Mouse (Mus musculus) kidney, adult 9 months (tissue): ENCODE data around the gene Rbfox1.

ENCODE experiments used
- DNase-seq: peaks from one replicate; pipeline ENCODE4 v3.0.0; 2022

The Rbfox1 gene

DNA sequence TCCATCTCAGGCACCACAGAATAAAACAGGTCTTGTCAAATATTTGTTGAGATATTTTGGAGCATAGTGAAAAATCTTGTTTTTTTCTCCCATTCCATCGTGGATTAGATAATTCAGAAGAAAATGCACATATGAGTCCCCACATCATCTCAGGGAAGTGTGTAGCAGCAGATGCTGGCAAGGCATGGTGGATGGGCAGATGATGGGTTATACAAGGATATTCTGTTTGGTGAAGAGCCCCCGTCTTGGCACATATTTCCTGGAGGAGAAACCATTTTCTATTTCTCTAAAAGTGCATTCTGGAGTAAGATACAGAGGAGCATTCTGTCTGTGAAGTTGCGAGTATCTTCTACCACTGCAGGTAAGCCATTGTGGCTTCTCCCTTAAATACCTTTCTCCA lies 495.8 kb downstream of the Rbfox1 start:
- no peak for DNase-seq

- no peak for DNase-seq
Observed at GRCm38 (mm10) chr16:6381572-6381971, 496.4 kb downstream of the Rbfox1 start.

- no peak for DNase-seq
Observed at GRCm38 (mm10) chr16:6382712-6383111, 497.6 kb downstream of the Rbfox1 start.

DNA sequence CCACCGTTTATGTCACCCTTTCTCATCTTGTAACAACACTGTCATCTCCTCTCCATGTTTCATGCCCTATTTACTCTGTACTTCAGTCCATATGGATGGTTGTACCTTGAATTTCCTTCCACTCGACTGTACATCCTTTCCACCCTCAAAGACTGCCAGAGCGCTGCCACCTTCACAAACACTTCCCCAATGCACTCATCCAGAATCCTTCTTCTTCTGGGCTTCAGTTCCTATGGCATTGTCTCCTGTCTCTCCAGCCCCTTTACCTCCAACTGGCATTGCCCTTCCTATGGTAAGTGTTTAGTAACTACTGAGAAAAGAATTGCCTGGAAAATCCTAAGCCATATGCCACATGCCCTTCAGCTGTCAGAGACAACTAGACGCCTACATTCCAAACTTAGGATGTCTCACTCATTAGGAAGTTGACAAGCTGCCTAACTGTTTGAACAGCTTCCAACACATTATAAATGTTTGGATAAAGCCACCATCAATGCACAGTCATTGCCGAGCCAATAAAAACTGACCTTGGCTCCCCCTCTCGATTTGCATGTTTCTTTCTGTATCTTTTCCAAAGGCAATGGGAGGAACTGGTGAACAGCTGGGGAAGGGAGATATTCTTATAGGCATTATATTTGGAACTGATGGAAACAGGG lies 505.2 kb downstream of the Rbfox1 start:
- no peak for DNase-seq

DNA sequence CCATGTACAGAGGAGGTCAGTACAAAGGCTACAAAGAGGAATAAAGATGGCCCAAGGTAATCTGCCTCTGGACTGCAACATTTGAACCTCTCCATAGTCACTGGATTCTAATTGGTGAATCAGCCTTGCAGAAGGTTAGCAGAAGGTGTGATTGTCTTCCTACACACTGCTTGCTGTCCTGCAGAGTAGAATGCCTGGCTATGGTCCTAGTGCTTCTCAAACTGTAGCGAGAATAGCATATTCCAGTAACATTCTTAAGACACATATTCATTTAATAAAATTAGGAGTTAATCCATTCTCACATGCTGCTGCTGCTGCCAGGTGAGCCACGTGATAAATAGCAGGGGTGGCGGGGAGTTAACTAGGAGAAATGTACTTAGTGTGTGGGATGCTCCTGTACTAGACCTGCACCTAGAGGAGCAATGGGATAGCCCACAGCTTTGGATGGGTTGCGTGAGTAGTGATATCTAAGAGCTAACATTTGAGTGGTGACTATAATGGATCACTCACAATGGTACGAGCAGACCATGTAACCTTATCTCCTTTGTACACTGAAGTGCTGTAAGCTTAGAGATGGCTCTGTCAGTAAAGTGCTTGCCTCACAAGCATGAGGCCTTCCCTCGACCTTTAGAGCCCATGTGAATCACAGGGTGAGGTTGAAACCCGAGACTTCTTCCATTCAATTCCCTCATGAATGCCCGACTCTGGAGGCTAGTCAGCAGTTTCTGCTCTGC lies 511.7 kb downstream of the Rbfox1 start:
- DNase-seq, result no peak

- no peak for DNase-seq
Observed at GRCm38 (mm10) chr16:6397635-6398034, 512.5 kb downstream of the Rbfox1 start.

GRCm38 (mm10) chr16:6402816-6403215 lies 517.7 kb downstream of the Rbfox1 start:
- no peak for DNase-seq

GRCm38 (mm10) chr16:6414846-6415245 lies 529.7 kb downstream of the Rbfox1 start:
- no peak for DNase-seq

GRCm38 (mm10) chr16:6421623-6422145 lies 536.5 kb downstream of the Rbfox1 start:
- DNase-seq, result no peak

GRCm38 (mm10) chr16:6423878-6424409 lies 538.8 kb downstream of the Rbfox1 start:
- no peak for DNase-seq

GRCm38 (mm10) chr16:6424738-6425137 lies 539.6 kb downstream of the Rbfox1 start:
- DNase-seq, result no peak

DNA sequence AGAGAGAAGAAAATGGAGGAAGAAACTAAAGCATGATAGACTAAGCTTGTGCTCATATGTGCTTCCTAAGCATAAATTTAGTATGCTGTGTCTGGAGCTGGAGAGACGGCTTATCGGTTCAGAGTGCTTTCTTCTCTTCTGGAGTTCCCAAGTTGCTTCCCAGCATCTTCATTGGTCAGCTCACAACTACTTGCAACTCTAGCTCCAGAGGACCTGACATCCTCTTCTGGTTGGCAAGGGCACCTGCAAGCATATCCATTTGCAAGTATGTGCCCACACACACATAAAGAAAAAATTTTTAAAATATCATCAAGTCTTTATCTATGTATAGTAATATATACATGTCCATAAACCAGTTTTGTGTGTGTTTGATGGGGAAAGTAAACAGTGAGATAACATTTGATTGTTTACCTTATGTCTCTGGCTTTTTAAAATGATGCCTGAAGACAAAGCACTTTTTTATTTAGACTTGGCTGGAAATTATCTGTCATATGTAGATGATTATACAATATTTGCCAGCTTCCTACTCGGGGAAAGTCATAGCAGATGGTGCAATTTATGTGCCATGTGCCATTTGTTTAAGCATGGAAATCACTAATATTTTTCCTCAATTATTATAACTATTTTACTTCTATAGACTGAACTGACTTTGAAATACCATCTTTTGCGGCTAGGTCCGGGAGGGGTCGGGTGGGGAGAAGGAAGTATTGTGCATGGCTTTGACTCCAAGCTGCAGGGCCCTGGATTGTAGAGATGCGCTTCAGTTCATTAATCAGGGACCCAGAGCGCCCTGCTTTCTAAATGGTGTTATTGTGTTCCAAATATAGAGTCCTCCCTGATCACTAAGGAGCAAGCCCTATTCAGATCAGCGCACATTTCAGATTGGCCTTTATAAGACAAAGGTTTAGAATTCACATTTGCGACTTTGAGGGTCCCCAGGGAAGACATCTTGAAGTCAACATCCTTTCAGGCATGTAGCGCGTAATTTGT lies 542.4 kb downstream of the Rbfox1 start:
- no peak for DNase-seq

GRCm38 (mm10) chr16:6430981-6431380 lies 545.8 kb downstream of the Rbfox1 start:
- no peak for DNase-seq

- peak; percentile 3 for DNase-seq
Observed at GRCm38 (mm10) chr16:6436445-6436844, 551.3 kb downstream of the Rbfox1 start.

DNA sequence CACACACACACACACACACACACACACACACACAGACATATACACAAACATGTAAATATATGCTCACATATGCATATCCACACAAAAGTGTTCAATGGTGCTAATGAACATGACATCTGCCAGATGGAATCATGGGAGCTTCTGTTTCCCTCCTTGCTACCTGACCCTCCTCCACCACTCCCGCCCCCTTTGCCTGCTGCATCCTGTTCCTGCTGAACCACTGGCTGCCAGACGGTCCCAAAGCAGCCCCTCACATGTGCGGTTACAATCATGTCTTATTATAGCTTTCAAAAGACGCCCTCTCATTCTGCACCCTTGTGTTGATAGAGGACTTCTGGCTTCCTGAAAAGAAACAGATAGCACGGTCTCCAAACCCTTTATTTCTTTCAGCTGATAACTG lies 563.1 kb downstream of the Rbfox1 start:
- no peak for DNase-seq

- DNase-seq, result peak; percentile 9
Observed at GRCm38 (mm10) chr16:6455349-6455748, 570.2 kb downstream of the Rbfox1 start.

DNA sequence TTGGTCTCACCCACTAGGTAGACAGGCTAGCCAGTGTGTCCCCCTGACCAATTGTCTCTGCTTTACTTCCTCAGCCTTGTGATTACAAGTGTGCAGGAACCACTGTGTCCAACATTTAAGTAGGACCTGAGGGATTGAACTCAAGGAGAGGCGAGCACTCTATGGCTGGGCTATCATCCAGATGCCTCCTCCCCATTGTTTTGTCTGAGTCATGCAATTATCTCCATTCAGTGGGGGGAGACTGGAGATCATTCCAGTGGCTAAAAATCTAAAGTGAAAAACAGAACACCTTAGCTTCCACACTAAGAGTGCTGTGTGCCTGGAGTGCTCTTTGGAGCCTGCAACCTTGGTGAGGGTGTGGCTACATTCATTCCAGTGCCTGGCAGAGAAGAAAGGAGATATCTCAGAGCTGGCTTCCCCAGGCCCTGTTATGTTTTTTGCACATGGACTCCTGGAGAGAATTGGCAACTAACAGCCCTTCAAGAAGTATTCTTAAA lies 594.0 kb downstream of the Rbfox1 start:
- DNase-seq, result no peak

- no peak for DNase-seq
Observed at GRCm38 (mm10) chr16:6479616-6480410, 594.7 kb downstream of the Rbfox1 start.

DNA sequence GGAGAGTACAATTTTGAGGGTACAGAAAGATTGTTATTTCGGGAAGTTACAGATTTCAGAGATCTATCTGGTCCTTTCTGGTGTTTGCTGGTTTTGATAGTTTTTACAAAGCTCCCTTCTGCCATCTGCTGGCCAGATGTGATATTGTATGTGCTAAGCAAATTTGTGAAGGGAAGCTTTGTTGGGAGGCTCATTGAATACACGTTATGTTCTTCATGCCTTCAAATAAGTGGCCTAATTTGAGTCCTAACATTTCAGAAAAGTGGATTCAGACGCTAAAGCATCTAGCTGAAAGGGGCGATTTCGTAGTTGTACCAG lies 595.2 kb downstream of the Rbfox1 start:
- DNase-seq, result peak; percentile 62

DNA sequence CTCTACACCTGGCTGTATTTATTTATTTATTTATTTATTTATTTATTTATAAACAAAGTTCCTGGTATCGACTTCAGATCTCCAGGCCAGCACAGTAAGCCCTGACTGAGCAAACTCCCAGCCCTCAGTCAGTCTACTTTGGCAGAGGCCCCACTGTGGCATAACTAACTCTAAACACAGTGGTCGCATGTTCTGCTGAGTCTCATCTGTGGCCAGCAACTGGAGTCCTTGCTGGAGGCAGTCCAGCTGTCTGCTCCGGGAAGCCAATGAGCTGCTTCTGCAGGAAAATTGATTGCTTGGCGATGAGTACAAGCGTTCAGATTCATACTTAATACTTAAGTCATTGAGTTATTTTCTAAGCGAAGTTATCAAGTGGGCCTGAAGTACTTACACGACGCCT lies 598.5 kb downstream of the Rbfox1 start:
- no peak for DNase-seq

GRCm38 (mm10) chr16:6485631-6486030 lies 600.5 kb downstream of the Rbfox1 start:
- no peak for DNase-seq

- peak; percentile 21 for DNase-seq
Observed at GRCm38 (mm10) chr16:6502219-6502618, 617.1 kb downstream of the Rbfox1 start.
